18 mouse cellular contexts compared by ENCODE assay signal in genomic region chr3:41942964-41943363, GRCm38 (mm10).
DNase-seq lines count a peak whose midpoint lies in the region; ATAC-seq and TF ChIP-seq lines count a peak whose summit lies in the region.
"Had no signal": no experiment of that assay in that cellular context is flagged by ENCODE, and none has a peak within 500 bp of the region (broad histone marks: within the 10 kb centered on the region; RNA-seq: fewer than 3 reads in every experiment).

No protein-coding gene starts in this region.

- ATAC-seq in kidney, postnatal 0 days (replicated peaks; ENCODE audit: low FRiP score, low read depth), result no peak; the same call in 1 of the 2 replicates
- peak; percentile 73 for ATAC-seq in hindbrain, embryonic 15.5 days (ENCODE audit: low FRiP score, low read depth)
- ATAC-seq: activated CD4-positive, CD25-positive, alpha-beta regulatory T cell, adult 4 months; intestine, postnatal 0 days; liver, embryonic 12.5 days had no signal

- DNase-seq in cerebellum, postnatal 14 days, result peak; percentile 49 to 54
- no peak for DNase-seq in cerebellum, adult 11 months
- peak; percentile 37 for DNase-seq in kidney, postnatal 0 days (ENCODE audit: low spot score)
- no peak for DNase-seq in kidney, adult 11 months
- DNase-seq in 416B (ENCODE audit: low read depth), result peak; percentile 3
- no peak for DNase-seq in testis, postnatal 10 days (ENCODE audit: low spot score)
- no peak for DNase-seq in liver
- DNase-seq: B cell, adult 2 months; gastrocnemius, adult 2 months; right cerebral cortex, postnatal 25 days; thymus, postnatal 4 days had no signal

- TF ChIP-seq CTCF in kidney, postnatal 0 days (IDR thresholded peaks at IDR 0.05; ENCODE audit: low read depth), result no peak

- H3K4me2 ChIP-seq in kidney, postnatal 0 days (ENCODE audit: low read length), result no peak overlapping the region
- no peak overlapping the region for H3K4me2 ChIP-seq in hindbrain, embryonic 15.5 days
- H3K4me2 ChIP-seq: heart, embryonic 12.5 days; liver, embryonic 12.5 days had no signal

- H3K4me1 ChIP-seq in kidney, postnatal 0 days (replicated peaks; ENCODE audit: insufficient read depth, low read length), result no peaks in the 10 kb centered on the region
- H3K4me1 ChIP-seq in hindbrain, embryonic 15.5 days (replicated peaks), result peaks cover 6% of the 10 kb centered on the region
- H3K4me1 ChIP-seq: liver, embryonic 12.5 days had no signal

- H3K9me3 ChIP-seq in kidney, postnatal 0 days (replicated peaks; ENCODE audit: low read length), result no peaks in the 10 kb centered on the region
- H3K9me3 ChIP-seq in hindbrain, embryonic 15.5 days, result no peaks in the 10 kb centered on the region
- H3K9me3 ChIP-seq: G1E; heart, embryonic 12.5 days; liver, embryonic 12.5 days had no signal

- WGBS in kidney, postnatal 0 days, result 34% methylated on average over 6 of the region's 6 CpGs
- 24% methylated on average over 6 of the region's 6 CpGs for WGBS in hindbrain, embryonic 15.5 days

- no peak overlapping the region for H3K9ac ChIP-seq in kidney, postnatal 0 days (ENCODE audit: low read depth, low read length)
- H3K9ac ChIP-seq in hindbrain, embryonic 15.5 days, result no peak overlapping the region
- H3K9ac ChIP-seq: heart, embryonic 12.5 days; liver, embryonic 12.5 days had no signal

- no peaks in the 10 kb centered on the region for H3K36me3 ChIP-seq in kidney, postnatal 0 days (ENCODE audit: insufficient read depth, low read length)
- no peaks in the 10 kb centered on the region for H3K36me3 ChIP-seq in hindbrain, embryonic 15.5 days
- H3K36me3 ChIP-seq: G1E; heart, embryonic 12.5 days; liver, embryonic 12.5 days had no signal

- no peak overlapping the region for H3K27ac ChIP-seq in kidney, postnatal 0 days
- no peak overlapping the region for H3K27ac ChIP-seq in hindbrain, embryonic 15.5 days (replicated peaks)
- H3K27ac ChIP-seq: gastrocnemius, adult 2 months; liver, embryonic 12.5 days had no signal

- no peaks in the 10 kb centered on the region for H3K27me3 ChIP-seq in kidney, postnatal 0 days (ENCODE audit: insufficient read depth, low read length)
- H3K27me3 ChIP-seq in hindbrain, embryonic 15.5 days, result no peaks in the 10 kb centered on the region
- H3K27me3 ChIP-seq: liver, embryonic 12.5 days had no signal

- H3K4me3 ChIP-seq in kidney, postnatal 0 days (replicated peaks; ENCODE audit: low read depth, low read length), result no peak overlapping the region
- H3K4me3 ChIP-seq in hindbrain, embryonic 15.5 days, result no peak overlapping the region
- H3K4me3 ChIP-seq: erythroblast, embryonic 14.5 days; gastrocnemius, adult 2 months; heart, embryonic 12.5 days; liver, embryonic 12.5 days had no signal

Comparison
In these comparisons a context has a peak if more than half of its experiments do, and no peak if none do; other contexts are left out.
1. DNase-seq: peak in cerebellum, postnatal 14 days (2 of 2), kidney, postnatal 0 days (single experiment) and 416B (single experiment); none in cerebellum, adult 11 months (single experiment), kidney, adult 11 months (single experiment), testis, postnatal 10 days (single experiment) and liver (single experiment).